Mouse (Mus musculus): Measurements from ENCODE around the gene Slc35g2. TPM values are rescaled to one million over a fixed set of nuclear protein-coding genes. Genes with fewer than 3 reads are reported as not detected.

Gene Slc35g2
- 1 to 10 TPM; 8.7 to 9.8 TPM for total RNA-seq (2021)
- long read RNA-seq, experiment 1, transcript Slc35g2-201 (2 exons, 1,590 nt), result major isoform, 14 of 16 reads
- long read RNA-seq, experiment 1, partial matches to known transcripts, result 0 of 16 reads
- long read RNA-seq, experiment 1, other reads (novel, unspliced or antisense), result 2 of 16 reads
- long read RNA-seq, experiment 2, partial matches to known transcripts, result 0 of 1 reads
- long read RNA-seq, experiment 2, other reads (novel, unspliced or antisense), result 1 of 1 reads

DNA sequence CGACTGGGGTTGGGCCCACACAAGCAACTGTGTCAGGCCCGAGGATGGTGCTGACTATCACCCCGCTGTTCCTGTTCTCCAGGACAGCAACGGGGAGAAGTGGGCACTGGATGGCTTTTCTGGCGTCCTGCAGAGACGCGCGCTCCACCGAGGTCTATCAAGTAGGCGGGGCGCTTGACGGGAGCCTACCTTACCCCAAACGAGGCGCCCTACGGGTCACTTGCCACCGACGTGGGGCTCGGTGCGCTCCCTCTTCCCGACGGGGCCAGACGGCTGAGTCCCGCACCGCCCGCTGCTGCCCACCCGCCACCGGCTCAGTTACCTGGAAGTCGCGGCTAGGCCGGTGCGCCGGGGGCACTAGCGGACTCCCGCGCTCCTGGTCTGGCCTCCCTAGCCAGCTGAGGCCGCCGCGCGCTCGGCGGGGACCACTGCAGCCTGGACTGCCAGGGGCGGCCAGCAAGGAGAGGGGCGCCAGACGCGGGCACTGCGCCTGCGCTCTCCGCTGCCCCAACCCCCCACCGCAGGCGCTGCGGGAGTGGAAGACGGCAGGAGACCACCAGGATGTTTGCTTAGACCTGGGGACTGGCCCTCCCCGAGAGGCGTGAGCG is at the start of gene Slc35g2:
Gene Slc35g2 (minus strand): TSS at position 465 of the 608 bp plus-strand sequence.
- DNase-seq, result peak; percentile 42 to 61

DNA sequence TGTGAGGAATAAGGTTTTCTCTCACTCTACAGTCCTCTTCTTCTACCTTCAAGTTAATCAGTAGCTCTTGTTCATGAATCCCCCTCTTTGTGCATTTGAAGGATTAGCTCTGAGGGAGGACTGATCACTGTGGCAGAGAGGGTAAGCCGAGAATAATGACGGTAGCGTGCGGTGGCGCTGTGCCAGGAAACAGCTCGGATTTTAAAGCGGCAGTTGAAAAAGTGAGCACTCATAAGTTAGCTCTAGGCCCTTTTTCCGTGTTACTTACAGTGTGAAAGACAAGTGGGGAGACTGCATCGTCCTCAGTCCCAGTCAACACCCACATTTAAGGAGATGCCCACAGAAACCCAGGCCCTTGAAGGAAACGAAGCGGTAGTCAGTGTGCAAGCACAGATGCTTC is 46.1 kb upstream of the Slc35g2 start:
- peak; percentile 53 to 71 for DNase-seq

DNA sequence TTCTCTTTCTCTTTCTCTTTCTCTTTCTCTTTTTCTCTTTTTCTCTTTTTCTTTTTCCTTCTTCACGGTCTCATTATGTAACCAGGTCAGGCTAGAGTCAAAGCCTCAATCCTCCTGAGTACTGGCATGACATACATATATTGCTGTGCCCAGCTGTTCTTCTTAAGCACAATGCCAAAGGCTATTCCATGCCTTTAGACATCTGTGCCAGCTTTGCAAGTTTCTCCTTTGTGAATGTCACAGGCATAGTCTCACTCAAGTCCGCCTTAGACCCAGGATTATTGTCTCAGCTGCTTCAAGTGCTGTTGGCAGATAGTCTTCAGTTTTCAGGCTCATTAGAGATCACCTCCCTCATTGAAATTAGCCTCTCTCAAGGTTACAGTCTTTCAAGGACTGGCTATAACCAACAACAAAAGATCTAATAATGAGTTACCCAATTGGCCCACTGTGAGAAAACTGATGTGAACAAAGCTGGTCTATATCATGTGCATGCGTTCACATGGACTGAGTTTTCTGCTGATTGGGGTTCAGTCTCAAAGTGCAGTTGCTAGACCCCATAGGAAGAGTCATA is 42.7 kb upstream of the Slc35g2 start:
- DNase-seq, result no peak

DNA sequence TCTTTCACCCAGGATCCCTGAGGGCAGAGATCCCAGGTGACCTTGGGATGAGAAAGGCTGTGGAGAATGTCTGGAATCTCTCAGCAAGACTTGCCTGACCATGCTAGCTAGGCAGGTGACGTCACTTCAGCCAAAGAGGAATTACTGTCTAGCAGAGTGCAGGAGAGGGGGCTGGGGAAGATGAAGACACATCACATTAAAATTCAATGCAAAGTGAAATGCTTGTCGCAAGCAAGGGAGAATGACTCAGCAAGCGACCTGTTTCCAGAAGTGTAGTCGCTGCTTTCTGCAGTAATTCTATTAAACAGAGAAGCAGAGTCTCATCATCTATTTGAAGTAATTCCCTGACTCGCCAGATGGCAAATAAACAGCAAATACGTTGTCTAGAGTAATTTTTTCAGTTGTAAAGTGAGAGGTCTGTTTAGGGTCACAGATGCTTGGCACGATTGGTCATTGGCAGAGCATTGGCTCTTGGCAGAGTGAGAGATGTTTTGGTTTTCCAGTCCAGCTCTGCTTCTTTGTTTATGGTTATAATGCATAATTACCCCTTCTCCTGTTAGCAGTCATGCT is 35.2 kb upstream of the Slc35g2 start:
- peak; percentile 35 to 55 for DNase-seq

DNA sequence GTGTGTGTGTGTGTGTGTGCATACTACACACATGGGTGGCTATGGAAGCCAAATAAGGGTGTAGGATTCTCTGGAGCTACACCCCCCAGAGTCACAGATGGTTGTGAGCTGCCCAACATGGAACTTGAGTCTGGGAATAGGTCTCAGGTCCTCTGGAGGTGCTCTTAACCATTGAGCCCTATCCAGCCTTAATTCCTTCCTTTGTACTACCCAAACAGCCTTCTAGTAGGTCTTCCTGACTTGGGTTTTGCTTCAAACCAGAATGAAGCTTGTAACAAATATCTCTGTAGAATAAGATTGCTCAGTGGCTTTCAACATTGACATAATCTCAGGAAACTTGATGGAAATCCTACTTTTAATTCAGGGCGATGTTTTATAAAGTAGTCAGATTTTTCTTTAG is 34.6 kb upstream of the Slc35g2 start:
- no peak for DNase-seq

DNA sequence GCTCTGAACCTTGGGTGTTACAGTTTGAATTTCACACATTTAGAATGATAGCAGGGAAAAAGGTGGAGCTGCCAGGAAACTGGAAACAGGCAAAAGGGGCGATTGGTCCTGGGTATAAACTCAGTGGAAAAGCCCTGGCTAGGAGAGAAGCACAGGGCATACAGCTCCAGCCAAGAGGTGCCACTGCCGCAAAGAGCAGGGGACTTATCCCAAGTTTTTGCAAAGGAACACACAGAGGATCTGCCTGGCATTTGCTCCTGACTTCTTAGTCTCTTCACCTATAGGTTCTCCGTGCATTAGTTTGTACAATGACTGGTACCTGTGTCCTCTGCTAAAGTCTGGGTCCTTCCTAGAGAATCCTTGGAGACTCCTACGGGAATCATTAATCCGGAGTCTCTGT is 32.3 kb upstream of the Slc35g2 start:
- no peak for DNase-seq

DNA sequence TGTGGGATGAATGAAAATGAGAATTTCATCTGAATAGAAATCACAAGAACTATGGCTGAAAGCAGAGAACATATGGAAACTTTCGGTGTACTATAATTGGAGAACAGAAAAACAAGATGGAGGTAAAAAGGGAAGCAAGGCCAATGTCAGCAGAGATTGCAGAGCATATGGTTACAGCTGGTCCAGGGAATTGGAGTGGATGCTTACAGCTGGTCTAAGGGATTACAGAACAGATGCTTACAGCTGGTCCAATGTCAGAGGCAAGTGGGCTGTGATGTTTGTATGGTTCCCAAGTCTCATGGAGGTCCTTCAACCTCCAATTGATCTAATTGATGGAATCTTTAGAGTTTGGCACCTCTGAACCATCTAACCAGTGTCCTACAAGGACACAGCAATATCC is 31.2 kb upstream of the Slc35g2 start:
- no peak for DNase-seq

DNA sequence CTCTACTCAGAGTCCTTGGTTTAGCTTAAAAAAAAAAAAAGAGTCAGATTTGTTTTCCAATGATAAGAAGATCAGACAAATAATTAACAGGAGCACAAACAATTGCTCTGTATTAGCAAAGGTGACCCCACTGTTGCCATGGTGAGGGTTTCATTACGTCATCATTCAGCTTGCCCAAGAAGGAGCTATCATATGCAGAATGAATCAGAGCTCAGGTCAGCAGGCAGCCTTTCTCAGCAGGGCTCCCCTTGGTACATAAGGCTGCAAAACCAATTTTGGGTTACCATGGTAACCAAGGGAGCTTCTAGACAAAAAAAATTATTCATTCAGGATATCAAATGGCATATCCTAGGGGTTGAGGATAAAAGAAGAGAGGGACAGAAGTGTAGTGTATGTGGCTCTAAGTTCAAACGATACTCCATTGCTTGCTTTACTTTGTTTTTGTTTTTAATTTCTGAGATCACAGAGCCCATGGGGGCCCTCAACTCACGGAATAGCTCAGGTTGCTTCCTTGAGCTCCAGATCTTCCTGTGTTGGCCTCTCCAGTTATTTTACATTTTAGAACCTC is 29.0 kb upstream of the Slc35g2 start:
- DNase-seq, result peak; percentile 34 to 52

DNA sequence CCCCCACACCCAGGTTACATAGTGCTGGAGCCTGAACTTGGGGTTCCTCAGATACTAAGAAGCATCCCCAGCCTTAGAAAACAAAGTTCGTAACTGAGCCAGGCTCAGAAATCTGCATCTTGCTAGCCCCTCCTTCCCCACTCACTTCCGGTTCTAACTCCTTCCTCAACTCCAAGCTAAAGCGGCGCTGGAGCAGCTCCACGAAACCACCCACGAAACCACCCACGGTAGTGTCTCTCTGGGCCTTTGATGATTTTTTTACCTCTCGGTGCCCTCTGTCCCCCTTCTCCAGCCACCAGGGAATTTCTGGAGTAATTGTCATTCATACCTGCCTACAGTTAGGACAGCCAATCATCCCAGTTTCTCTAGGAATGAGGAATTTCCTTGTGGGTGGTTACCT is 26.7 kb upstream of the Slc35g2 start, which contains the start of gene Stag1:
Gene Stag1 (plus strand): TSS at position 253 of the 400 bp plus-strand sequence.
- no peak for DNase-seq

DNA sequence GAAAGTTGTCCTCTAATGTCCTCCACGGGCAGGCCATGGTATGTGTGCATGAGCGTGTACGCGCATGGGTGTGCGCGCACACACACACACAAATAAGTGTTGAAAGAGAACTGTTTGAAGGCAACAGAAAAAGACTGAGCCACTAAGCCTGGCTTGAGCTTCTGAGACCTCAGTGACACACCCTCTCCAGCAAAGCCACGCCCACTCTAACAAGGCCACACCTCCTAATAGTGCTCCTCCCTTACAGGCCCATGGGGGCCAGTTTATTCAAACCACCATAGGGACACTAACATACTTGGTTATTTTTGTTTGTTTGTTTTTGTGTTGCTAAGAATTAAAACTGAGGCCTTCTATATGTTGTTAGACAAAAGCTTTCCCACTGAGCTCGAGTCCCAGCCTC is 25.4 kb upstream of the Slc35g2 start:
- DNase-seq, result no peak

DNA sequence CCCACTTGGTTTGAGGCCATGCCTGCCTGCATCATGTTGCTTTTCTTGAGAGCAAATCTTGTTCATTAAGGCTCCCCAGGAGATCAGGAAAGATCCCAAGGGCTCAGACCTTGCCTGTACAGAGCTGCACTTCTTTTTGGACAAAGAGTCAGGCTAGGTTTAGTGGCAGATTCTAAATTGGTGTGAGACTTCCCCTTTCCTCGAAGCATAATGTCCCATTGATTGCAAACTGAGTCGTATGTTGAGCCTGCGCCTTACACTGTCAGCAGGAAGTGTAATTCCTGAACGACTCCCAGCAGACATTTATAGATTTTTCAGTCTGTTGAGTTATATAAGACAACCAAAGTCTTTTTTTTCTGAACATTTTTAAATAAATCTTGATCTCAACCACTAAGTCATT is 19.6 kb upstream of the Slc35g2 start:
- no peak for DNase-seq

DNA sequence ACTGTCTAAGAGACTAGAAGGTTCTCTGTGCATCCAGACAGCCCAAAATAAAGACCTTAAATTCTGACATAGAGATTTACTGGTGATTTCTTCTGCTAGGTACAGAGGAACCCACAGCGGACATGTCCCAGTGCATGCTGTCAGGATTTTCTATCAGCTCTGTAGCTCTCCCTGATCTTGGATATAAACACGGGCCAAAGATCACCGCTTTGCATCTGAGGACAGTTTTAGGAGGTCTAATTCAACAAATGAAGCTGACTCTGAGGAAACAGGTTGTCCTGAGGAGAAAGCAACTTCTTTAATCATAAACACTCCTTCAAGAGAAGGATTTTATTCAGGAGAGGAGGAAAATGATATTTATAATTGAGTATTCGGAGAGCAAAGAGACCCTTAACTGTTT is 13.1 kb upstream of the Slc35g2 start:
- no peak for DNase-seq

DNA sequence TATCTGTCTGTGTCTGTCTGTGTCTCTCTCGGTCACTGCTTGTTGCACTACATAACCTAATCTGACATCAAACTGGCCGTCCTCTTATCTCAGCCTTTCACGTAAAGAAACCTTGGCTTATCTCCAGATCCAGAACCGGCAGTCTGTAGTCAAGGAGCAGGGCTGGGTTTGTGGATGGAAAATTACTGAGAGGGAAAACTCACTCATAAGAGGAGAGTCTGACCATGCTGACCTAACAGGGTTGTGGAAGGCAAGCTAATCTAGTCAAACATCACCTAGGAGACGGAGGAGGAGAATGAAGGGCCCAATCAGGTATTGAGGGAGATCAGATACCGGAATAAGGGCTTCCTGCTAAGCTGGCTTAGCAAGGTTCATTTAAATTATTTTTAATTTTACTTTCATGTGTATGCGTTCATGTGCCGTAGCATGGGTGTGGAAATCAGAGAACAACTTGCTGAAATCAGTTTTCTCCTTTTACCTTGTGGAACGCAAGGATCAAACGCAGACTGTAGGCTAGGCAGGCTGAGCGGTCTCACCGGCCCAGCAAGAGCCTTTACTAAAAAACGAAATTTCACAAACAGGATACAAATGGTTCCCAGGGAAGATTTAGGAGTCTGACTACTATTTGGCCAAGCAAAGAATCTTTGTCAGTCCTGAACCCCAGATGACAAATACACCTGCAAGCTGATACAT is 12.1 kb upstream of the Slc35g2 start:
- peak; percentile 40 to 50 for DNase-seq

DNA sequence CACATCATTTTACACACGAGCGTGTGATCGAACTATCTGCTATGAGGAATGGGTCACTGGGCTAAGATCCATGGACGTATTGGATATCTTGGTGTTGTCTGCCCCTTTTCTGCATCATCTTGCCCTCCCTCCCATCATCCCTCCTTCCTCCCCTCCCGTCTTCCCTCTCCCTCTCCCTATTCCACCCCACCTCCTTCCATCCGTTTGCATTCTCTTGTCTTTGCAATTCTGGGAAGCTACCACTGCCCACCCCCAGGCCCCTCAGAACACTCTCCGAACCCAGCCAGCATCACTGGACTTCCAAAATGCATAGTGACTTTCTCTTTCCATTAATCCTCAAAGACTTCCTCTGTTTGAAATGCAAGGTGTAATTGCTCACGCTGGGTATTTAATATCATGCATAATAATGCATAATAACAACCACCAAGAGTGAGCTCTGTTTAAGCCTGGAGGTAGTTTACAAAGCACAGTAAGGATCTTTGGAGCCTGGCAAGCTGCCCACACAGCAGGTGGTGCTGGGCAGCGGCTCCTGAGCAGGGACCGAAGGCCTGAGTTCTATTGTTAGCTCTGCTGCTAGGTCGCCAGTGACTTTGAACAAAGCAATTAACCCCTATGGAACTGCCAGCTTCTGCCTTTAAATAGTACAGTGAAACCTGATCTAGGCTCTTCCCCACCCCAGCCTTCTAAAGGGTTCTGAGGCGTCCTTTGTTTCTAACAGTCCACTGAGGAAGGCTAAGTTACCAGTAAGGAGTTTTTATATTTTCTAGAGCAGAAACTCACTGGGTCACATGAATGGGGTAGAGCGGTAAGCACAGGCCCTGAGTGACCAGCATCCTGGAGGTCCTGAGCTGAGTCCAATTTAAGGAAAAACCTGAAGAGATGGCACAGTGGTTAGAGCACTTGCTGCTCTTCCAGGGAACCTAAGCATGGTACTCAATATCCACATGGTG is 10.9 kb upstream of the Slc35g2 start:
- peak; percentile 3 to 45 for DNase-seq

DNA sequence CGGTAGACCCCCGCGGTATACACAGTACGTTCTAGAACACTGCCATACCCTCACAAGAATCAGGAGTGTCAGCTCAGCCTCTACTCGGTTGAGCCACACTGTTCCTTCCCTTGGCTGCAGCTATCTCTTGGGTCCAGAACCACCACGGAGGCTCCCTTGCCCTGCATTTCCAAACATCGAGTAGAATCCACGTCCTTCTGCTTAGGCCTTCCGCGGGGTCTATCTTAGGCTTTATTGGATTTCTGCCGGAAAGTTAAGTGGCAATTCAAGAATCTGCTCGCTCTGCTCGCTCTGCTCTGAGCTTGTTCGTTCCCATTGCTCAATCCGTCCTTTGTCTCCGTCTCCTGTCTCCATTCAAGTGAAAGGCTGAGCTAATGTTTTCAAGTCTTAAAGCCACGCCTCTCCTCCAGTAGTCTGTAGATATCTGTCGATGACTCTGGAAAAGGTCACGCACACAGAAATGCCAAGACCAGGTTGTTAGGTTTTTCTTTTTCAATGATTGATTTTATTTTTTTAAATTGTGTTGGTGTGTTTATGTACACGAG is 9.4 kb upstream of the Slc35g2 start:
- DNase-seq, result no peak

DNA sequence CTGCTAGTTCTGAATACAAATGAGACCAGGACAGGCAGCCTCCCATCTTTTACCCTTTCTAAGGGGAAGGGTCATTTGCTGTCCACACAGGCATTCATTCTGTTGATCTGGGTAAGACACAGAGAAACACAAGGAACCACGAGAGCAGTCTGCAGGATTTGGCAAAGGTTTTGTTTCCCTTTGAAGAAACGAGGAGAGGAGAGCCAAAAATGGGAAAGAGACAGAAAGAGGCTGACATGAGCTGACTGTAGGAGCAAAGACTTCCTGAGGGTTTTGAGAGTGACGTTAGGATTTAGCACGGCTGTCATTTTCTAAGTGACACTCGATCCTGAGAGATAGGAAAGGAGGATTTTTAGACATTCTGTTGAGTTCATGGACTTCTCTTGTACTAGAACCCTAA is 3.1 kb upstream of the Slc35g2 start:
- DNase-seq, result no peak

DNA sequence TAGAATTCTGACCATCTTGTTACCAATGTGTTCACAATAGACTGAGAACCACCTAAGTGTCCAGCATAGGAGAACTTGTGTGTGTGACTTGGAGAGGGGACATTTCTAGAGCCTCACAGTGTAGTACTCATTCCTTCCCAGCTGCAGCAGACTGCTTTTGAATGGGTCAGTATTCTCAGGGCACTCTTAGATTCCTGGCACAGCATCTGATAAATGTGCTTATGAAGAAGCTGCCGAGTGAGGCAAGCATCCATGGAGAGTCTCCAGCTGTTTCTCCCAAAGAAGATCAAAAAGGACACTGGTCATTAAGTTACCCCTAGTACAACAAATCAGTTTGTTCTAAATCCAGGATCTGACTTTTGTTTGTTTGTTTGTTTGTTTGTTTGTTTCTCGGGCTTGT is 2.4 kb upstream of the Slc35g2 start:
- no peak for DNase-seq

DNA sequence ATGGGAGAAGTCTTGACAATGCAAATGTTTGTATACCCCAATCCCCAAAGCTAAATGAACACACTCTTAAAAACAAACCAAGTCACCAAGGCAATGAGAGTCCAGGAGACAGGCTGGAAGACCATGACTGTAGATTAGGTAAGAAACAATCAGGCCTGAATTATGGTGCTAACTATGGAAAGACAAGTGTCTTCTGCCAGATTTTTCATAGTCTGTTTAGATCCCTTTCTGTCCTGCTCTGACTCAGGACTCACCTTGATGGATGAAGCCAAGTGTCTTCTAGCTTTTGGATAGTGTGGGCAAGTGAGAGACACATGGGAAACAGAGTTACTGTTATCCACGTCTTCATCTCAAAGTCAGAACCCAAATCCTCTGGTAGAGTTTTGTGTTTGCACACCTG is 621 bp upstream of the Slc35g2 start:
- no peak for DNase-seq

DNA sequence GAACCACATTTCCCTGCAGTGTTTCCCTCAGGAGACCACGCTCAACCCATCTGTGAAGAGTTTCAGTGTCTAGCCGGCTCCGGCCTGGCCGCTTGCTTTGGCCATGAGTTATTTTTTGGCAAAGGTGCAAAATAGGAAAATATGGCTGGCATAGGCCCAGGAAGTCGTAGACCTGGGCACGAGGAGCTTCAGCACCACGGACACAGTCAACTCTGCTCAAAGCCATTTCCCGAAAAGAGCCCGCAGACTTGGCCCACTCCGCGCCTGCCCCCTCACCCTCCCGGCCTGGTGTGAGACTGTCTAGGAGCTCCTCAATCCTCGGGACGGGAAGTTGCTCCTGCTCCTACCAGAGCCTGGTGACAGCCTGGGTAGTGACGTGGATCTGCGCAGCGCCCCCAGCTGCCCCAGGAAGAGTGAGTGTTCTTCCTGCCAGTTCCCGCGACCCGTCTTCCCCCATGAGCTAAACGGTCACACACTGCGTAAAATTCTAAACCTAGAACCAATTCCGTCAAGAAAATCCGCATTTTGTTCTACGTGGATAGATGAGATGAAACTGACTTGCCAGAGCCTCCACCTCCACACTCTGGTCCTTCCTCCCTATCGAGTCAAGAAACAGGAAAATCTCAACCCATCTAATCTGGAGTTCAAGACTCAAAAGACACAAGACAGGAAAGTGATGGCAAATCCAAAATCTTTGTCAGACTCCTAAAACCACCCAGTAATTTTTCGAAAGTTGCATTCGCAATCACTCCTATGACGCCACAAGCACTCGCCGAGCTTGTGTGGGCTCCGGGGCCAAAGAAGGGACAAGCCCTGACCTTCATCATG is 878 bp downstream of the Slc35g2 start:
- DNase-seq, result peak; percentile 70 to 76
